Mouse (Mus musculus) erythroblast, adult 5-6 weeks (primary cell): ENCODE results near the gene Hhat. TPM values are rescaled to one million over a fixed set of nuclear protein-coding genes. Genes with fewer than 3 reads are reported as not detected.
A peak's percentile ranks its signal among the peaks of the same experiment; 100 is the strongest.

Experiments
- ATAC-seq: replicated peaks from 2 replicates; pipeline ENCODE4 v1.8.0; 2016; ENCODE audit warnings: moderate number of reproducible peaks, mild to moderate bottlenecking, moderate TSS enrichment, inconsistent platforms; ENCODE audit not compliant: poor library complexity, low FRiP score, severe bottlenecking
- total RNA-seq, 2 experiments: library from RNA; stranded (forward) in 1 of 2; stranded (reverse) in 1 of 2; fragments of 150-400 nt in 1 of 2; fragments of 200-764, 138-1000 nt in 1 of 2; gene quantifications; 2 replicates each; pipeline versions ENCODE4 v1.2.3 to v1.2.4; 2015 to 2017; ENCODE audit warnings: low replicate concordance in 2 of 2

The Hhat gene
- total RNA-seq, 2 experiments from 2014 or later: not detected

- no peak for ATAC-seq
These were observed 107.9 kb downstream of the Hhat start for GRCm38 (mm10) chr1:192663092-192663491.

GRCm38 (mm10) chr1:192661612-192662011 is 109.4 kb downstream of the Hhat start:
- ATAC-seq: no peak

DNA sequence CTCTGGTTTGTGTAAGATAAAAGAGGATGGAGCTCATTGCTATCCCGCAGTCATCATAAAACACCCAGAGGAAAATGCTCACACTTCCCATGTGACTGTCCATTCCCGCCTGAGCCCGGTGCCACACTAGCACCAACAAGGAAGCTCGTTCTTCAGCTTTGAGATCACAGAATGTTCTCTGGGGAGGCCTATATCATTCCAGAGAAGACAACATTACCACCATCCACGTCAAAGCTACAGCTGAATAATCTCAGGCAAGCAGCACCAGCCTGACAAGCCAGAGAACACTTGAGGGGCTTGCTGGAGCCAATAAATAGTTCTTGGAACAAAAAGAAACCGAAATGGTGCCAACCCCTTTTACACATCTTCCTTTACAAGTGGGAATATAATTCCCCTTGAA is 113.6 kb downstream of the Hhat start:
- no peak for ATAC-seq

- ATAC-seq: no peak
These were observed 118.9 kb downstream of the Hhat start for GRCm38 (mm10) chr1:192651981-192652605.

DNA sequence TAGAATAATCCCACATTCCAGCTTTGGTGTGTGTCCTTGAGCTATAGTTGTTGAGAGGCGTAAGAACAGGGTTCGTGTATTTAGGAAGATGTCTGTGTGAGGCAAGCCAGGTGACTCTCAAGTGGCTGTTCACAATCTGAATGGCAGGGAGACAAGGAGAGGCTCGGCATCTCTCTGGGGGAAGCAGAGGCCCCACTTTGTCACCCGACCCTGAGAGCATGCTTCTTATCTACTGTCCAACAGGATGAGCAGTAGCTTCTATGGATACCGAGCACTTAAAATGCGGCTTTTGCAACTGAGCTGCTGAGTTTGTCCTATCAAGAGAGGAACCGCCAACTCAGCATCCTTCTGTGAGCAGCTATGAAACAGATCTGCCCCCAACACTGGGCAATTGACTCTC is 120.4 kb downstream of the Hhat start:
- no peak for ATAC-seq

DNA sequence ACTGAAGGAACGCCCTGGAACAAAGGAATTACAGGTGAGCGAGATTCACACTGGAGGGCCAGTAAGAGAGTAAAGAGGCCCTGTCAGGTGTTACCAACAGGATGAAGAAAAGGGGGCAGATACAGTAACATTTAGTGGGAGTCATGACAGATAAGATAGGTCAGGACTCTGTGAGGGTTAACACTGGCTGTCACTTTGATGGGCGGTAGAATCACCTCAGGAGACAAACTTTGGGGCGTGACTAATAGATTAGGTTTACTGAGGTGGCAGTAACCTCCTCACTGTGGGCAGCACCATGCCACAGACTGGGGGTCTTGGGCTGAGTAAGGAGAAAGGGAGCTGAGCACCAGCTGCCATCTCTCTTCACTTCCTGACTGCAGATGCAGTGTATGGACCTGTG is 121.0 kb downstream of the Hhat start:
- no peak for ATAC-seq

- no peak for ATAC-seq
These were observed 121.8 kb downstream of the Hhat start for GRCm38 (mm10) chr1:192649233-192649632.

DNA sequence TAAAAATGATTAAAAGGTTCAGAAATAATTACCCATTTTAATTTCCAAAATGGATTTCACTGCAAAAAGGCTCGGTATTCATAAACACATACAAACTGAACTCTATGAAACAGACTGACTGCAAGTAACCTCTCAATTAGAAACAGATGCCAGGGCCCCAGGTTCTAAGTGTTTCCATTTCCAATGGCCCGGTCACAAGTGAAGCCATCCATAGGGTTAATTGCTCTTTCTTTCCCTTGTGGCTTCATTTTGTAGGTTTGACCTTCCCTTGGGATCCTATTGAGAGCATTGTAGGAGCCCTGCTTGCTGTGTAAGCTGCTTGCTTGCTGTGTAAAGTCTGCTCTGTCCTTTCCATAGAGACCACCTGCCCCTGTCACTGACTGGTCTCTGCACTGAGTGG is 123.7 kb downstream of the Hhat start:
- no peak for ATAC-seq

DNA sequence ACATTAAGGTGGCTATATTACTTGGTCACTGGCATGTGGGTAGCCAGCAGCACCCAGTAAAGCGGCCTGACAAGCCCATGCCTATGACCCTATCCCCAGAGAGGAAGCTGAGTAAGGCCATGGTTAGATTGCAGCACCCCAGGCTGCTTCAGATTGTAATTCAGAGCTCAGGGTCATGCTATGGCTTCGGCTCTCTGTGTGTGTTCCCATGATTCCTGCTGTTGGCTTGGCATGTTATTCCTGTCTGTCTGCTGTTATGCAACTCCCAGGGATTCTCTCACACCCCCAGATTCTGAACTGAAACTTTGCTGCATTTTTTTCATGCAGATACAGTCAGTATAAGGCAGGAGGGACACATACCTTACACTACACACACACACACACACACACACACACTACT is 128.9 kb downstream of the Hhat start:
- no peak for ATAC-seq

- no peak for ATAC-seq
These were observed 131.8 kb downstream of the Hhat start for GRCm38 (mm10) chr1:192639175-192639574.

DNA sequence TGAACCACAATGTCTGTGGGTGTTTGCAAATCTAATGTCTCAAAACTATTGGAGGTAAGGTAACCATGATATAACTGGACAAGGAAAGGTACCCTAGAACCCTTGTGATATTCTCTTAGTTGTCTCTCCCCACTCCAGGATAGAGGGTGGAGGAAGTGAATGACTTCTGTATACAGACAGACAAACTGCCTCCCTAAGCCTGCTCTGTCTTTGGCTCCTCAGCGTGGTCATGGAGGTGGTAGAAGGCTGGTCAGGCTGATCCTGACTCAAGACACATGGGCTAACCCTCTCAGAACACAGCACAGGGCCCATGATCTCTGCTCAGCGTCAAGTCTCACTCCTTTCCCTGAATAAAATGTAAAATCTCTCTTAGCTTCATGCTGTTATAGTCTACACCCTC is 149.2 kb downstream of the Hhat start:
- ATAC-seq: no peak

GRCm38 (mm10) chr1:192613271-192613670 is 157.8 kb downstream of the Hhat start:
- ATAC-seq: no peak

- ATAC-seq: no peak
These were observed 158.9 kb downstream of the Hhat start for GRCm38 (mm10) chr1:192611996-192612739.

DNA sequence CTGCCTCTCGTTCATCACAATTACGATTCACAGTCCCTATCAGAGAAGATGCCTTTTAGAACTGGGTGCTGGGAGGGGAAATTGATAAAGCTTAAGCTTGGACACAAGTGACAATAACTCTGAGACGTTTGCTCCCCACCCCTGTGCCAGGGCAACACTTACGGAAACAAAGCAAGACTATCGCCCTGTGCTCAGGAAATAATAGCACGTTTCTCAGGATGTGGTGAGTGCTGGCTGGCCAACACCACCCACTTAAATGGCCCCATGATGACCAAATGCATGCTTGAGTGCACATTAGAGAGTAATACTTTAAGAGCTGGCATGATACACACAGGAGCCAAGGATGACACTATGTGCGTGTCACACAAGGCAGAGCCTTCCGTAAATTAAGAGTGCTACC is 164.1 kb downstream of the Hhat start:
- ATAC-seq: no peak

- ATAC-seq: no peak
These were observed 166.6 kb downstream of the Hhat start for GRCm38 (mm10) chr1:192604413-192604812.

DNA sequence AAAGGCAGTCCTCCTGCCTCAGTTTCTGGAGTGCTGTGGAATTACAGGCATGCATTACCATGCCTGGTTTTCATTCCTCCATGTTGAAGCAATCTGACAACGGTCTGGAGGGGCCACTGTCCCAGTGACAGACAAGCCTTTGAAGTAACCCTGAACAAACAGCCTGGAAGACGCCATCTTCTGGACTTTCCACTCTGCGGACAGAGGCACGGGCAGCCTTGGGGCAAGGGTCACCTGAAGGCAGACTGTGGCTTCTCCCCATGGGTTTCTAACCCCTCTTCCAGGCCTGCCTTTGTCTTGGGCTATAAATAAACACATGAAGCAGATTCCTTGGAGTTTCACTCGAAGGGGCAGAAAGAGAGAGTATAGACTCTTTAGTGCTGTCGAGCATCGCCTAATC is 167.5 kb downstream of the Hhat start:
- no peak for ATAC-seq

DNA sequence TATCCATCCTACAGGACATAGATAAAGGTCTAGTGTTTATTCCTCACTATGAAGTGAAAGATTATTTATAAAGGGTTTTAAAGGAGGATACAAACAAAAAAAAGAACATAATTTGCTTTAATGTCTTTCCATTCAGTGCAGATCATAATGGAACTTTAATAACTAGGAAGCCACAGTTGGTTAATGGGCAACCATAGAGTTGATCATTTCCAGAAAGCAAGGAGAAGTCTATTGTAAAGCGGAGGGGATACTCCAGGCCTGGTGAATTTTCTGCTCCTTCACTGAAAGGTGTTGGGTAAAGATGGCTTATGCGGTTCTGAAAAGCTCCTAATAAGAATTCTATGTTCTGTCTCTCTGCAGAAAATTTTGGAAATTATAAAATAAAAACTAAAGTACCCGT is 169.8 kb downstream of the Hhat start:
- no peak for ATAC-seq

DNA sequence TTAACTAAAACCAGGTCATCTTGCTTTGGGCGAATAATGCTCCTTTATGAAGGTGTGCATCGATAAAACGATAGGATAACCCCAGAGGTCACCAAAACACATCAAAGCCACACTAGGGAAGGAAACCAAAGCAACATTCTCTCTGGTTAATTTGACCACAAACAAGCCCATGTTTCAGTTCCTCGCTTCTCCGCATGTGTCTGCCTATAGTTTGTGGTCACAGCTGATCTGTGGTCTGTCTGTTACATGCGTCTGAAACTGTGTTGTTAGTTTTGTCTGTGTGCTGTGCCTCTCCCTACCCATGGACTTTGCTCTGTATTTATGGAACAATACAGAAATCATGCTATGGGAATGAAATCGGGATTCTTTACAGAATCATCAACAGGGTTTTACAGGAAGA is 171.3 kb downstream of the Hhat start:
- no peak for ATAC-seq

GRCm38 (mm10) chr1:192598380-192598779 is 172.6 kb downstream of the Hhat start:
- ATAC-seq: peak; percentile 68; the same call in 1 of the 2 replicates

- ATAC-seq: no peak
These were observed 175.6 kb downstream of the Hhat start for GRCm38 (mm10) chr1:192595426-192595825.

- ATAC-seq: no peak
These were observed 177.5 kb downstream of the Hhat start for GRCm38 (mm10) chr1:192593492-192593891.

DNA sequence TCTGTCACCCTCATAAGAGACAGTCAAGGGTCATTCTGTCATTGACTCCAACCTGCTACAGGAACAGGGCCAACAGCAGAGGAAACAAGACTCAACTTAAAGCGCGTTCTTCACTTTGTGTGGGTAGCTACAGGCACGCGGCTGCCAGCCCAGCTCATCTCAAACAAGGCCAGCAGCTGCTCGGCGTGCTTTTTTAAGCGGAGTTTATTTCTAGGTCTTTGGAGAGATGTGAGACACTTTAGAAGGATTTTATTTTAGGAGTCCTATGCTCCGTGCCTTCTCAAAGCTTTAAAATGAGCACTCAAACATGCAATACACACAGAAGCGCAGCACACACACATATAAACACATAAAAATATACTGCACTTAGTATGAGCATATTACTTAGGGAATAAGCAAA is 183.6 kb downstream of the Hhat start:
- ATAC-seq: no peak
